In the genomic region with DNA sequence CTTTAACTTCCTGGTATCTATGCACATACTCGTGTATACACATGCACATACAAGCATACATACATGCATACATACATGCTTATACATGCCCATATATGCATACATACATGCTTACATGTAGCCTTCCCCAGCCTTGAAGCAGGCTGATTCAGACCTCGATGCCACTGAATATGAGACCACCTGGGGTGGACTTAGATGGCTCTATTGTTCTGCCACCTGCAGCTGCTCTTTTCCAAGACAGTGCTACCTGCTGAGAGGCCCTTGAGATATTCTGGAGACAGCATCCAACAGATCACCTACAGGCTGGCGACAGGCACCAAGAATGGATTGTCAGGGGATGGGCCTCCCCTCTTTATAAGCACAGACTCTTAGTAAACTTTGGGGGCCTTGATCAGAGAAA, we compare ENCODE assay signal across 26 mouse cellular contexts. TPM values are rescaled to one million over a fixed set of nuclear protein-coding genes. Genes with fewer than 3 reads are reported as not detected.
DNase-seq lines count a peak whose midpoint lies in the region; TF ChIP-seq lines count a peak whose summit lies in the region.
"Had no signal": no experiment of that assay in that cellular context is flagged by ENCODE, and none has a peak within 500 bp of the region (broad histone marks: within the 10 kb centered on the region; RNA-seq: fewer than 3 reads in every experiment).

No protein-coding gene starts in this region.

- peak; percentile 45 for DNase-seq in heart, adult 11 months
- no peak for DNase-seq in heart, postnatal 14 days
- peak; percentile 71 for DNase-seq in ES-CJ7 (ENCODE audit: low read depth, low spot score)
- peak; percentile 74 for DNase-seq in R1 (ENCODE audit: low read depth, low spot score)
- peak; percentile 77 for DNase-seq in ZHBTc4 (ENCODE audit: low read depth, low spot score)
- no peak for DNase-seq in adrenal gland, postnatal 36 days
- DNase-seq in layer of hippocampus, adult 2 months (ENCODE audit: low spot score in 2 of 2): no peak
- no peak for DNase-seq in spleen, postnatal 4 days (ENCODE audit: low spot score in 2 of 2)
- DNase-seq: adrenal gland, adult 2 months; adrenal gland, adult 8-10 months; adrenal gland, postnatal 10 days; adrenal gland, postnatal 14 days; adrenal gland, postnatal 25 days; B cell, adult 2 months; cerebellum, adult 11 months; cerebellum, adult 11-12 months; cerebellum, adult 18-20 months; cerebellum, adult 2 months; cerebellum, adult 8-10 months; cerebellum, adult 9-10 months had no signal

- no peak overlapping the region for H3K27ac ChIP-seq in layer of hippocampus, adult 2 months

- no peak overlapping the region for H3K4me3 ChIP-seq in layer of hippocampus, adult 2 months

- TF ChIP-seq CTCF in layer of hippocampus, adult 2 months (conservative IDR thresholded peaks at IDR 0.05): no peak

- intact Hi-C loops in heart, postnatal 14 days (cut with DNase I): no loop called here

RNA-seq across cellular contexts. Expression of gene Gm17387, which starts 1.5 kb away (rescaled TPM):
- not detected for total RNA-seq in heart, postnatal 14 days (2021)
- total RNA-seq in adrenal gland, postnatal 36 days (2021): not detected
- not detected for total RNA-seq in layer of hippocampus, adult 2 months (2021)
- total RNA-seq: adrenal gland, adult 18-20 months; adrenal gland, adult 2 months; adrenal gland, adult 8-10 months; adrenal gland, postnatal 10 days; adrenal gland, postnatal 14 days; adrenal gland, postnatal 25 days; adrenal gland, postnatal 4 days; CH12.LX; ES-E14; G1E; MEL had no signal

RNA-seq across cellular contexts. Expression of gene Ifitm6, which starts 12.7 kb away (rescaled TPM):
- total RNA-seq in heart, postnatal 14 days (2021): 1 to 10 TPM in 1 of 2 experiments, under 1 TPM in 1; 0.34 to 1.1 TPM
- total RNA-seq in adrenal gland, postnatal 36 days (2021): under 1 TPM in 1 of 2 experiments, not detected in 1; 0.99 TPM
- total RNA-seq in layer of hippocampus, adult 2 months (2021): not detected
- total RNA-seq: adrenal gland, postnatal 25 days; CH12.LX; G1E; MEL had no signal

RNA-seq across cellular contexts. Expression of gene Ifitm3, which starts 19.8 kb away (rescaled TPM):
- 10 to 100 TPM; 95.6 to 96.3 TPM for total RNA-seq in heart, postnatal 14 days (2021)
- total RNA-seq in adrenal gland, postnatal 36 days (2021): 100 to 1,000 TPM; 135 to 191 TPM
- total RNA-seq in layer of hippocampus, adult 2 months (2021): 10 to 100 TPM in 1 of 2 experiments, 1 to 10 TPM in 1; 9.6 to 13.9 TPM
- total RNA-seq: G1E had no signal

RNA-seq across cellular contexts. Expression of gene B4galnt4, which starts 30.5 kb away (rescaled TPM):
- total RNA-seq in heart, postnatal 14 days (2021): under 1 TPM; 0.07 to 0.14 TPM
- total RNA-seq in adrenal gland, postnatal 36 days (2021): under 1 TPM; 0.83 to 0.95 TPM
- total RNA-seq in layer of hippocampus, adult 2 months (2021): 100 to 1,000 TPM in 1 of 2 experiments, 10 to 100 TPM in 1; 93.4 to 101 TPM
- total RNA-seq: G1E had no signal

RNA-seq across cellular contexts. Expression of gene Pkp3, which starts 47.6 kb away (rescaled TPM):
- total RNA-seq in heart, postnatal 14 days (2021): under 1 TPM; 0.43 to 0.95 TPM
- total RNA-seq in adrenal gland, postnatal 36 days (2021): 1 to 10 TPM; 1.4 to 1.5 TPM
- not detected for total RNA-seq in layer of hippocampus, adult 2 months (2021)
- total RNA-seq: G1E, MEL had no signal

Comparison
In these comparisons a context has a peak if more than half of its experiments do, and no peak if none do; other contexts are left out.
1. DNase-seq: peak in heart, adult 11 months (single experiment), ES-CJ7 (single experiment), R1 (single experiment) and ZHBTc4 (single experiment); none in heart, postnatal 14 days (0 of 2), adrenal gland, postnatal 36 days (0 of 2), layer of hippocampus, adult 2 months (0 of 2) and spleen, postnatal 4 days (0 of 2).
2. RNA of gene Ifitm3, which starts 19.8 kb away (total RNA-seq): 135 to 191 TPM in adrenal gland, postnatal 36 days and 95.6 to 96.3 TPM in heart, postnatal 14 days; 9.6 to 13.9 TPM in layer of hippocampus, adult 2 months; every median in the first group is over 4 times any median in the second.